Mouse (Mus musculus) thymus, adult 2 months (tissue): ENCODE results near the gene Enkd1. TPM values are rescaled to one million over a fixed set of nuclear protein-coding genes. Genes with fewer than 3 reads are reported as not detected.

Experiments used
- DNase-seq: peaks from one replicate; pipeline ENCODE4 v3.0.0; 2021
- H3K27ac ChIP-seq: fragments of 200-500 bp; 2 replicates; pipeline ENCODE4 v1.5.1; 2012; ENCODE audit warnings: low read length, control low read depth; ENCODE audit not compliant: control insufficient read depth, insufficient read depth
- H3K27me3 ChIP-seq: fragments of 200-500 bp; 2 replicates; pipeline ENCODE4 v1.6.1; 2012; ENCODE audit warnings: mild to moderate bottlenecking, low read length, moderate library complexity, mixed read lengths; ENCODE audit not compliant: control insufficient read depth, insufficient read depth
- H3K36me3 ChIP-seq: fragments of 200-500 bp; 2 replicates; pipeline ENCODE4 v1.6.1; 2012; ENCODE audit warnings: mild to moderate bottlenecking, low read length, moderate library complexity; ENCODE audit not compliant: control insufficient read depth, insufficient read depth
- H3K4me1 ChIP-seq: fragments of 200-500 bp; replicated peaks from 2 replicates; pipeline ENCODE4 v1.6.1; 2012; ENCODE audit warnings: low read length; ENCODE audit not compliant: control insufficient read depth, insufficient read depth
- H3K4me3 ChIP-seq: fragments of 200-500 bp; 2 replicates; pipeline ENCODE4 v1.5.1; 2012; ENCODE audit warnings: mild to moderate bottlenecking, low read length, control low read depth, moderate library complexity; ENCODE audit not compliant: control insufficient read depth, insufficient read depth
- CTCF ChIP-seq: fragments of 200-500 bp; IDR thresholded peaks from 2 replicates; pipeline ENCODE4 v1.5.1; 2012; ENCODE audit warnings: mild to moderate bottlenecking, control low read depth, low read length, moderate library complexity, borderline replicate concordance; ENCODE audit not compliant: control insufficient read depth, poor library complexity, insufficient read depth; ENCODE audit errors: extremely low read depth
- POLR2A ChIP-seq: fragments of 200-500 bp; IDR thresholded peaks from 2 replicates; pipeline ENCODE4 v1.6.1; 2012; ENCODE audit warnings: mild to moderate bottlenecking, low read length, control low read depth, moderate library complexity; ENCODE audit not compliant: control insufficient read depth, poor library complexity, insufficient read depth; ENCODE audit errors: extremely low read depth
- WGBS: fragments of 180-500 bp; shearing (Covaris S2); methylation state at CpG from one replicate; pipeline ENCODE4 v1.1.7; 2018; 5-methylcytosine and 5-hydroxymethylcytosine counted together
- polyA plus RNA-seq: library from polyadenylated mRNA; depleted of rRNA; stranded (reverse); fragments of >200 nt; gene quantifications from 2 replicates; pipeline ENCODE4 v1.2.3, GENCODE M21; 2012

The Enkd1 gene
- polyA plus RNA-seq, 1 experiment: 46.7 TPM

DNA sequence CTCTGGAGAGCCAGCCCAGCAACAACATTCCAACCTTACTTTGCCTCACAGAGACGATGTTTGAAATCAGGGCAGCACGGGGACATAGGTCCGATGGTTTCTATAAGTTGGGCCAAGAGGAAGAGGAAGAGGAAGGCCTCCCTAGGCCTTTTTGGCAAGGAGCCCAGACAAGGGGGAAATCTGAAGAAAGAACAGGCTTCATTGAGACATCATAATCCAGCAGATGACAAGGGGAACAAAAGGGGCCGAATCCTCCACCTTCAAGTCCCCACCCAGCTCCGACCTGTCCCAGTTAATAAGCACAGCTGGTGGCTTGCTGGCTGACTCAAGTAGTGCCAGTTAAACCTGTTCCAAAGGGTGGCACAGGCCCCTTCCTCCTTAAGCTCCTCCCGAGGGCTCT is 7.0 kb upstream of the Enkd1 start:
- H3K4me3 ChIP-seq: no peak overlapping the region
- H3K27me3 ChIP-seq: no peaks in the 10 kb centered on the region
- H3K36me3 ChIP-seq: no peaks in the 10 kb centered on the region
- no peak for DNase-seq
- 47% methylated on average over 6 of the region's 6 CpGs for WGBS
- TF ChIP-seq CTCF (no peak), POLR2A (no peak)
- no peak overlapping the region for H3K27ac ChIP-seq
- H3K4me1 ChIP-seq: no peaks in the 10 kb centered on the region

DNA sequence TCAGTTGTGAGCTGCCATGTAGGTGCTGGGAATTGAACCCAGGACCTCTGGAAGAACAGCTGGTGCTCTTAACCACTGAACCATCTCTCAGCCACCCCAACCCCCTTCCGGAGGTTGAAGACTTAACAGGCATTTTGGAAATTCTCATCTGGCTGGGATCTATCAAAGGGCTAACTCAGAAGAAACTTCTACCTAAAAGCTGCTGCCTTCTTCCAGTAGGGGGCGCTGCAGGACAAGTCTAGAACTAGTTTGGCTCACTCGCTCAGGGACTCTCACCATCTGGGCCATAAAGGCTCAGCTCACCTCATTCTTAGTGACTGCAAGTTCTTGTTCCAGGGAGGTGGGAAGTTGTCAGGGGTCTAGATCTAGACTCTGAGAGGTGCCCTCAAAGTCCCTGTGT is 6.1 kb upstream of the Enkd1 start:
- H3K36me3 ChIP-seq: no peaks in the 10 kb centered on the region
- no peaks in the 10 kb centered on the region for H3K4me1 ChIP-seq
- H3K4me3 ChIP-seq: no peak overlapping the region
- peak; percentile 15; the same call in 1 of the 2 replicates for TF ChIP-seq CTCF
- no peak for TF ChIP-seq POLR2A
- no peak overlapping the region for H3K27ac ChIP-seq
- H3K27me3 ChIP-seq: no peaks in the 10 kb centered on the region
- 6% methylated on average over 3 of the region's 3 CpGs for WGBS
- DNase-seq: peak; percentile 90

DNA sequence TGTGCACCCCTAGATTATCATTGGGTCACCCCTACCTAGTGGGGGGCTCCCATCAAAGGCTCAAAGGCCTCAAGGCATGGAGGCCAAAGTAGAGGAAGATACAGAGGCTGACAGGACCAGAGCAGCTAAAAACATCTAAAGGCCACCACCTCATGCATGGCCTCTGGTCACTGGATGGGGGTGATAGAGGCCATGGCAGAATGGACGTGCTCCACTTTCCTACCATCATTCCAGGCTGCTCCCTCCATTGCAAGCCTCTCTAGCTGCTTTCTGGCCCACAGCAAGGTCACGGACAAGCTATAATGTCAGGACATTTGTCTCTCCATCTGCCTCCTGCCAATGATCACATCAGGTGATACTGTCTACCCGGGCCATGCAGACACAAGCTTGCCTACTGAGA is 4.3 kb upstream of the Enkd1 start:
- H3K36me3 ChIP-seq: no peaks in the 10 kb centered on the region
- WGBS: 90% methylated on average over 3 of the region's 3 CpGs
- no peak overlapping the region for H3K27ac ChIP-seq
- H3K4me1 ChIP-seq: peaks cover 5% of the 10 kb centered on the region; the same call in 1 of the 2 replicates
- TF ChIP-seq CTCF: no peak
- TF ChIP-seq POLR2A: no peak
- no peak overlapping the region for H3K4me3 ChIP-seq
- DNase-seq: no peak
- H3K27me3 ChIP-seq: no peaks in the 10 kb centered on the region

DNA sequence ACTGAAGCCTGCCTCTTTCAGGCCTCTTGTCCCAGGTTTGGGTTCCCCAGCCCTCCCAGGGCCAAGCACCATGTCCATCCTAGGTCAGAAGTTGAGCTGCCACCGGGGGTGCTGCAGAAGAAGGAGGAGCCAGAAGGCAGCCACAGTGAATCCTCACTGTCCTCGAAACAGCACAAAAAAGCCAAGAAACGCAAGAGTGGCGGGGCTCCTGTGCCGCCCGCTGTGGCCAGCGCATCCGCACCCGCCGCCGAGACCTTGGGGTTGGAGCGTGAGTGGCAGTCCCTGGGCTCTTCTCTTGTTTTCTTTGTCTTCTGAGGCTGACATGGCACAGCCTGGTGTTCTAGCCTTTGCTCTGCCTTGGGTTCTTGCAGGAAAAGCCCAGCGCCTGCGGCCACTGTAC is 1.3 kb upstream of the Enkd1 start:
- WGBS: 90% methylated on average over 14 of the region's 14 CpGs
- TF ChIP-seq CTCF: no peak
- no peak for TF ChIP-seq POLR2A
- Histone ChIP-seq H3K36me3 (no peaks in the 10 kb centered on the region), H3K27me3 (no peaks in the 10 kb centered on the region), H3K4me1 (peaks cover 9% of the 10 kb centered on the region; the same call in 1 of the 2 replicates), H3K4me3 (no peak overlapping the region), H3K27ac (no peak overlapping the region)
- no peak for DNase-seq

DNA sequence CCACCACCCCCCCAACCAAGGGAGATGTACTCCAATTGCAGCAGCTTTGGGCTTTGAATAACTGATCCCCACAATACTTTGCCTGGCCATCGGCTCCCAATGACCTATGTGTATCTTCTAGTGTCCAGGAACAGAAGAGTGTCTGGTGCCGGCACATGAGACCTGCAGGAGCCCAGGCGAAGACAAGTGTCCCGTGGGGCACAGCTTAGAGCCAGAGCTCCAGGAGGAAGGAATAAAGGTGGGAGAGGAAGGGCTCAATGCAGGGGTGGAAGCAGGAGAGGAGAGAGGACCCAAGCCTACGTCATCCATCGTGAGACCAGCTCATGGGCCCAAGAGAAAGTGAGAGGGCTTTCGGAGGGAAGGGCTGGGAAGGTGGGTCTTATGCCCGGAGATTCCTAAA is 665 bp upstream of the Enkd1 start:
- H3K27ac ChIP-seq: no peak overlapping the region
- no peaks in the 10 kb centered on the region for H3K27me3 ChIP-seq
- no peaks in the 10 kb centered on the region; the same call in 1 of the 2 replicates for H3K36me3 ChIP-seq
- peaks cover 9% of the 10 kb centered on the region; the same call in 1 of the 2 replicates for H3K4me1 ChIP-seq
- DNase-seq: no peak
- H3K4me3 ChIP-seq: no peak overlapping the region
- TF ChIP-seq CTCF (no peak), POLR2A (no peak)
- 98% methylated on average over 8 of the region's 8 CpGs for WGBS

DNA sequence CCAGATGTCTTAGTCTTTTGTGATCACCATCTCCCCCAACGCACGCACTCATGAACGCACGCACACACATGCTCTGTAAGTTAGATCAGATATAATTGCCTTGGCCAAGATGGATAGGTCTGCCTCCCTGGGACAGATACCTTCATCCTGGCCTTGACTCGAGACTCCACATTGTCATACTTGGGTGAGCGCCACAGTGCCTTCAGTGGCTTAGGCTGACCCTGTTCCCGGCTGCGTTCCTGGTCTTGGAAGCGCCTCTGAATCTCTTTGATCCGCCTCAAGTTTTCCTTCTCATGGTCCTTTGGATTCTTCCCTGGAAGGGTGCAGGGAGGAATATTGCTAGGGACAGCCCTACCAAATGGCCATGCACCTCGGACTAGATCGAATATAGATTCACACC is 1.6 kb downstream of the Enkd1 start:
- H3K4me3 ChIP-seq: no peak overlapping the region
- no peak for TF ChIP-seq POLR2A
- no peak for TF ChIP-seq CTCF
- DNase-seq: no peak
- no peaks in the 10 kb centered on the region for H3K27me3 ChIP-seq
- no peaks in the 10 kb centered on the region; the same call in 1 of the 2 replicates for H3K36me3 ChIP-seq
- H3K4me1 ChIP-seq: peaks cover 16% of the 10 kb centered on the region
- H3K27ac ChIP-seq: no peak overlapping the region
- WGBS: 96% methylated on average over 12 of the region's 12 CpGs

DNA sequence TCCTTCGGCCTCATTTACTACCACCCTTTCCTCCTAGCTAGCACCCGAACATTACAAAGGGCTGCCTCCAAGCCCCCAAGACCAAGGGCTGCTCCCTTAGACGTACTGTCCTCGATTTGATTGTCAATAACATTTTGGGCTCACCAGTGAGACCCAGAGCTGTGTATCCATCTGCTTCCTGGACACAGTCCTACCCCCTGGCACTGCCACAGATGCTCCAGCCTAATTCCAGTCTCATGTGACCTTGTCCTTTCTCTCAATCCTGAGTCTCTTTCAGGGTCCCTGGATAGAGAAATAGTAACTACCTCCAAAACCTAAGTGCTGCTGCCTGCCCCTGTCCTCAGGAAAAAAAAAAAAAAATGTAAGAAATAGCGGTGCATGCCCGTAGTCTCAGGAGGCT is 3.1 kb downstream of the Enkd1 start:
- no peak for DNase-seq
- H3K4me1 ChIP-seq: peaks cover 22% of the 10 kb centered on the region
- H3K4me3 ChIP-seq: no peak overlapping the region
- H3K27ac ChIP-seq: no peak overlapping the region
- no peaks in the 10 kb centered on the region; the same call in 1 of the 2 replicates for H3K36me3 ChIP-seq
- no peak for TF ChIP-seq CTCF
- TF ChIP-seq POLR2A: no peak
- no peaks in the 10 kb centered on the region for H3K27me3 ChIP-seq
- 96% methylated on average over 6 of the region's 6 CpGs for WGBS
